12 mouse cellular contexts compared by ENCODE assay signal in the genomic region with DNA sequence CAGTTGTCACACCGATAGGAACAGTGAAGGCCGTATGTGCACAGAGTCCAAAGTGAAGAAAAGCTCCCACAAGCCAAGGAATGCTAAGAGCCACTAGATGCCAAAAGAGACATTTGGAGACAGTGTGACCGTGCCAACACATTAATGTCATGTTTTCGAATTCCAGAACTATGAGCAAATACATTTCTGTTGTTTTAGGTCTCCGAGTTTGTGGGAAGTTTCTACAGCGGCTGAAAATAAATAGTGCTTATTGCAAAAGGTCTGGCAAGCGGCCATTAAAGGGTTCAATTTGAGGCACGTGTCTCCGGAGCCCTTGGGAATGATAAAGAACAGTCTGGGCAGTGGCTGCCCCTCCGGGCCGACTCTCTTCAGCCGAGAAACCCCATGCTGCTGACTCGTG. TPM values are rescaled to one million over a fixed set of nuclear protein-coding genes. Genes with fewer than 3 reads are reported as not detected.
DNase-seq lines count a peak whose midpoint lies in the region; ATAC-seq and TF ChIP-seq lines count a peak whose summit lies in the region.
"Had no signal": no experiment of that assay in that cellular context is flagged by ENCODE, and none has a peak within 500 bp of the region (broad histone marks: within the 10 kb centered on the region; RNA-seq: fewer than 3 reads in every experiment).

No protein-coding gene starts in this region.

- H3K27ac ChIP-seq in kidney, postnatal 0 days = no peak overlapping the region
- H3K27ac ChIP-seq: hindbrain, embryonic 15.5 days; liver, embryonic 15.5 days; neural tube, embryonic 12.5 days had no signal

- WGBS in kidney, postnatal 0 days = 64% methylated on average over 13 of the region's 13 CpGs

- no peak overlapping the region for H3K4me2 ChIP-seq in kidney, postnatal 0 days (ENCODE audit: low read length)
- H3K4me2 ChIP-seq: hindbrain, embryonic 15.5 days; liver, embryonic 15.5 days; neural tube, embryonic 12.5 days had no signal

- DNase-seq in urinary bladder, postnatal 25 days (ENCODE audit: low spot score) = peak; percentile 20
- DNase-seq in urinary bladder, postnatal 4 days (ENCODE audit: low spot score in 2 of 2) = no peak
- DNase-seq in gastrocnemius, postnatal 14 days = peak; percentile 39
- DNase-seq in kidney, postnatal 0 days (ENCODE audit: low spot score) = peak; percentile 12
- peak; percentile 80 for DNase-seq in skeletal muscle tissue, adult 2 months (ENCODE audit: low read depth, low spot score)
- no peak for DNase-seq in right cerebral cortex, adult 2 months (ENCODE audit: low spot score in 2 of 2)
- no peak for DNase-seq in embryo, embryonic 10.5 days (ENCODE audit: low spot score)
- DNase-seq: embryo, embryonic 11 days had no signal

- intact Hi-C loops in gastrocnemius, postnatal 14 days (cut with DNase I; ENCODE audit: low total_unique reads) = no loop called here

- no peak for TF ChIP-seq CTCF in kidney, postnatal 0 days (IDR thresholded peaks at IDR 0.05; ENCODE audit: low read depth)

- no peak overlapping the region for H3K9ac ChIP-seq in kidney, postnatal 0 days (ENCODE audit: low read depth, low read length)
- H3K9ac ChIP-seq: hindbrain, embryonic 15.5 days; liver, embryonic 15.5 days; neural tube, embryonic 12.5 days had no signal

- H3K36me3 ChIP-seq in kidney, postnatal 0 days (ENCODE audit: insufficient read depth, low read length) = no peaks in the 10 kb centered on the region
- H3K36me3 ChIP-seq: hindbrain, embryonic 15.5 days; liver, embryonic 15.5 days; neural tube, embryonic 12.5 days had no signal

- ATAC-seq in kidney, postnatal 0 days (replicated peaks; ENCODE audit: low FRiP score, low read depth) = no peak
- ATAC-seq in inflammation-experienced regulatory T-cells, adult 6 months = no peak

- no peaks in the 10 kb centered on the region for H3K4me1 ChIP-seq in kidney, postnatal 0 days (replicated peaks; ENCODE audit: insufficient read depth, low read length)
- H3K4me1 ChIP-seq: hindbrain, embryonic 15.5 days; liver, embryonic 15.5 days; neural tube, embryonic 12.5 days had no signal

- no peaks in the 10 kb centered on the region for H3K27me3 ChIP-seq in kidney, postnatal 0 days (ENCODE audit: insufficient read depth, low read length)
- H3K27me3 ChIP-seq: hindbrain, embryonic 15.5 days; liver, embryonic 15.5 days; neural tube, embryonic 12.5 days had no signal

- no peaks in the 10 kb centered on the region for H3K9me3 ChIP-seq in kidney, postnatal 0 days (replicated peaks; ENCODE audit: low read length)
- H3K9me3 ChIP-seq: hindbrain, embryonic 15.5 days; liver, embryonic 15.5 days; neural tube, embryonic 12.5 days had no signal

- H3K4me3 ChIP-seq in kidney, postnatal 0 days (replicated peaks; ENCODE audit: low read depth, low read length) = no peak overlapping the region
- H3K4me3 ChIP-seq: hindbrain, embryonic 15.5 days; liver, embryonic 15.5 days; neural tube, embryonic 12.5 days had no signal

RNA-seq across cellular contexts. Expression of gene C1galt1, which starts 37.9 kb away (rescaled TPM):
- total RNA-seq in gastrocnemius, postnatal 14 days (2021) = 10 to 100 TPM; 11.3 to 11.9 TPM
- 4.5 and 5.3 TPM in 2 replicates for polyA plus RNA-seq in kidney, postnatal 0 days (2015; fragmentation: Nextera tagmentation; extraction: Ambion mirVana)
- 1 to 10 TPM; 4.8 to 6.7 (median 5.3) TPM for polyA plus RNA-seq in inflammation-experienced regulatory T-cells, adult 6 months (2017; shearing (Covaris generic))

Comparison
In these comparisons a context has a peak if more than half of its experiments do, and no peak if none do; other contexts are left out.
1. DNase-seq: peak in urinary bladder, postnatal 25 days (single experiment), gastrocnemius, postnatal 14 days (single experiment), kidney, postnatal 0 days (single experiment) and skeletal muscle tissue, adult 2 months (single experiment); none in urinary bladder, postnatal 4 days (0 of 2), right cerebral cortex, adult 2 months (0 of 2) and embryo, embryonic 10.5 days (single experiment).